Mouse (Mus musculus): ENCODE measurements around the gene Pcdh7.
A peak's percentile ranks its signal among the peaks of the same experiment; 100 is the strongest.

Pcdh7 gene

GRCm38 (mm10) chr5:57934666-57935065, 216.9 kb downstream of the Pcdh7 start:
- DNase-seq: no peak

- DNase-seq: no peak
Measured at GRCm38 (mm10) chr5:57940457-57940856, 222.7 kb downstream of the Pcdh7 start.

DNA sequence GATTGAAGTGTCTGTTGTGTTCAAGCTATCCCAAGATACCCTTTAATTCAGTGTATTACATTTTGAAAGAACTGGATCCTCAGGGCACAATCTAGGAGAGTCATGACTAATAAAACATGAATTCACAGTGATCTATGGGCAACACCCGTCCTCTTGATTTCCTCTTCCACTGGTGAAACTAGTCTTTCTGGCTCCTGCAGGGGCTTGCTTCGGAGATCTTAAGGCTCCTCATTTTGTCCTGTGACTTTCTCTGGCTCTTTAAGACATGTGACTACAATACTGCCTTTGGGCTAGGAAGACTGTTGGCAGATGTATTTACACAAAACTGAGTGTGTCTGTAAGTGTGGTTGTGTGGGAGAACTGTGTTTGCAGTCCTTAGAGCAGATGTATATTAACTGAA, 225.4 kb downstream of the Pcdh7 start:
- no peak for DNase-seq

GRCm38 (mm10) chr5:57943611-57944010, 225.8 kb downstream of the Pcdh7 start:
- DNase-seq: no peak

DNA sequence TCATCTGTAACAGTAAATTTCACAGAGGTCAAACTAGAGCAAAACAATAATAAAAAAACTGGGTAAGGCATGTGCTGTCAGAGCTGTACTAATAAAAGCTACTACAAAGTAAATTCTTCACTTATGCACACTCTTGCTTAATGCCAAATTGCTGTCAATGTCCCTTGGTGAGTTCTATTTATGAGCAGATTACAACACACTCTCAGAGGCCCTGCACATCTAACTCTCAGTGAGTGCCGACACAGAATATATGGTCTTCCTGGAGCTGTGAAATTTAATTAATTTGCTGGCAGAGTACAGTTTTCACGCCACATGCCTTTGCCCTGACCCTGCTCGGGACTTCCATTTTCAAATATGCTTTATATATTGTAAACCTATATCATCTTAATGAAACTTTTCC, 227.7 kb downstream of the Pcdh7 start:
- DNase-seq: no peak

DNA sequence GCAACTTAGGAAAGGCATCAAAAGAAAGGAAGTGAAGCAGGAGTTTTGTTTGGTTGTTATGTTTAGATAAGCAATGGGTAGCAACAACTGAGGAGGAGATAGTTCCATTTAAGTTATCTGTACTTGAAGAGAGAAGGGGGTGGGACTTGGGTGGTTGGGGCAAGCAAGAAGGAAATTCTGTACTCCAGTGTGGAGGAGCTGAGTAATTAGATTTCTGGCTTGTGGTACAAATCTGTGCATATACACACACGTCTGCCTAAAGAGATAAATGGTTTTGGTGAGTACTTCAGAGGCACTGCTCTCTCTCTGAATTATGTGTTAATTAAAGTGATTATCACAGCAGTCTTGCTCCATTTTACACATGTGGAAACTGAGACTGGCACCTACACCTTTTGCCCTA, 241.6 kb downstream of the Pcdh7 start:
- DNase-seq: no peak

DNA sequence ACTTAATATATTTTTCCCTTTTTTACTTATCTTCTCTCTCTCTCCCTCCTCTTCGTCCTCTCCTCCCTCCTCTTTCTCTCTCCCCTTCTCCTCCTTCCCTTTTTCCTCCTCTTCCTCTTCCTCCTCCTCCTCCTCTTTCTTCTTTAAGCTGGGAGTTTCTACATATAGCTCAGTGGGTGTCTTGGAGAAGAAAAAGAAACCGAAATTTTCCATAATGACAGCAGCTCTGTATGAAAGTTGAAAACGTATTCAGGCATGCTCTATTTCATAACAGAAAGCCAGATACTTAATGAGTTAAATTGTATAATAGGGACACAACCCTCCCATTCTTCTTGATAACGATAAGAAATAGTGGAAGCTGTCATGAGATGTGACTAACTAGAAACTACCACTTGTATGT, 246.0 kb downstream of the Pcdh7 start:
- DNase-seq: no peak

GRCm38 (mm10) chr5:57964201-57964600, 246.4 kb downstream of the Pcdh7 start:
- DNase-seq: no peak

GRCm38 (mm10) chr5:57993584-57993983, 275.8 kb downstream of the Pcdh7 start:
- DNase-seq: no peak

DNA sequence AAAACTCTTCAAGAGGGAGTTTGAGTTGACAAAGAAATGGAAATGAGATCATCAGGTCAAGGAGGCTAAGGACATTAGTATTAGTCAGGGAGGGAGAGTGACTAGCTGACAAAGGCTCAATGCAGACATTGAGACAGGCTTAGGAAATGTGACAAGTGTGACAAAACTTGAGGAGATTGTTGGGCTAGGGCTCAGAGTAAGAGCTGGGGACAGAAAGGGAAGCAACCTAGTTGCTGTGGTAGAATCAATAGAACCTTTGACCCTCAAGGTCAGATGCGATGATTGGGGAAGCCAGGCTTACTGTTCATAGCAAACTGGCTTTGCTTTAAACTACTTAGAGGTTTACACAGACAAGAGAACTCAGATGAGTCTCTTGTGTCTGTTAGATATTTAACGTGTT, 303.6 kb downstream of the Pcdh7 start:
- DNase-seq: no peak

DNA sequence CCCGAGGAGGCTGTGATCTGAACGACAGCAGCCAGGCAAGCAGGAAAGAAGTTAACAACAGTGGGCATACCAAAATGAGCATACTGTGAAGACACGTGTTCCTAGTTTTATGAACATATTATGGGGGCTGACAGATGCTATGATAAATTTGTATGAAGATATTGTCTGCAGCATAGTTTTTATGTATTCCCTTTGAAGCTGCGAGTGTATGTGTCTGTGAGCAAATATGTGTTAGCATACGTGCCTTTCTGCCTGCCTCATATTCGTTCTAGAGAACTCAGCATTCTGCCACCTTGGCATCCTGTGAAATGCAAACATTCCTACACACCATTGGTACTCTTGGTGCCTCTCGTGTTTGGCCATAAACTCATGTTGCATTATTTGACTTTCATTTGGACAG, 307.4 kb downstream of the Pcdh7 start:
- no peak for DNase-seq

GRCm38 (mm10) chr5:58025759-58026158, 308.0 kb downstream of the Pcdh7 start:
- no peak for DNase-seq

DNA sequence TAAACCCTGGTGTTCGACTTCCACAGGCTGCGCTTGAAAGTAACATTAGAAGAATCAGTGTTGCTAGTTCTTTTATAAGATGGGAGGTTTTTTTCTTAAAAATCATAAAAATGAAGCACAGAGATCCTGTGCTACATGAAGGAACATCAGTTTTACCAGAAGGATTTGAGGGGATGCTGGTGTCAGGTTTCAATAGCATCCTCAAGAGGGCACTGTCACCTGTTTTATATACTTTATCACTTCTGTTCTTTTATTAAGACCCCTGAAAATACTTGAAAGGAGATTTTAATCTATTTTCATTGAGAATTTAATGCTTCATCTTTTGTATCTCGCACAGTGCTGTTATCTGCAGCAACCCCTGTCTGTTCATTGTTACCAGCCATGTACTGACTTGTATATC, 322.1 kb downstream of the Pcdh7 start:
- DNase-seq: no peak

DNA sequence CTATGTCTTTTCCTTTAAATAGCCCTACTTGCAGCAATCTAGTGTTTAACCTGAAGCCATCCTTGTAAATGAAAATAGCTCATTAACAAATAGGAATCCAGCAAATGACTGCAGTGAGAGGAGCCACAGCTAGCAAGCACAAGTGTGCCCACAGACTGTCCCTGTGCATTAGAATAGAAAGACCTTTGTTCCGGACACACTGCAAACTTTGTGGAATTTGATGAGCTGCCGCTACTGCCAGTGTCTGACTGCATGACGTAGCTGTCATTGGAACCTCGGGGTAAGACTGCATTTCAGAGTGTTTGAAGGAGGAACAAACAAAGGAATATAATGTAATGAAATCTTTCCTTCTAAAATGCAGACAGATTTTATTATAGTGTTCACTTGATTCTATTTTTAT, 326.4 kb downstream of the Pcdh7 start:
- no peak for DNase-seq

GRCm38 (mm10) chr5:58081054-58081453, 363.3 kb downstream of the Pcdh7 start:
- peak; percentile 11 to 21 for DNase-seq

DNA sequence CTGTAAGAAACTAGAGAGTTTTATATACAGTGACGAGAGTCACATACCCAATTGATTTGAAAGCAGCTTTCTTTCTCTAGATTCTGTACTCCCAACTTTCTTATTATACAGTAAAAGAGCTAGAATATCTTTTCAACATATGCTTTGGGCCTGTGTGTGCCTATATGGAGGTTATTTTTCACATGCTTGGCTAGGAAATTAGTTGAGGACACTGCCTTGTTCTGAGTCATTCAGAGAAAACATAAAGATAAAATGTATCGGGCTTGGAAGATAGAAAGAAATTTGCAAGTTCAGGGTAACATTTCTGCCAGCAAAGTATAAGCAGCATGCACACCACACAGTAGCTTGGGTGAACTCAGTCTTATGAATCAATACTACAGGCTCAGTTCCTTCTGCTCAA, 364.5 kb downstream of the Pcdh7 start:
- no peak for DNase-seq

DNA sequence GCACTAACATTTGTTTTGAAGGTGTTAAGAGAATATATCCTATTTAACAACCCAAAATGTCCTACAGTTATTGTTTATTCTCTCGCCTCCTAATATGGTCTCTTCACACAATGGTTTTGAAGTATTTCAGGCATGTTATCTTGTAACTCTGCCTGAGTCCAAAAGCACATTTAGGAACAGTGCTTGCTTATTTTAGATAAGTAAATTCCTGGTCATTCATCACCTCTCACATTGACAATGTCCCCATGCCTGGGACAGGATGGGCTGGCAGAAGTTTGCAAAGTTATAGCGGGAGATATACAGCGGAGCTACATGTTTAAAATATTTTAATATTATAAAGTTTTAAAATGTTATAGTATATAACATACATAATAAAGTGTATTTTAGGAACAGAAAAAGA, 365.3 kb downstream of the Pcdh7 start:
- no peak for DNase-seq

DNA sequence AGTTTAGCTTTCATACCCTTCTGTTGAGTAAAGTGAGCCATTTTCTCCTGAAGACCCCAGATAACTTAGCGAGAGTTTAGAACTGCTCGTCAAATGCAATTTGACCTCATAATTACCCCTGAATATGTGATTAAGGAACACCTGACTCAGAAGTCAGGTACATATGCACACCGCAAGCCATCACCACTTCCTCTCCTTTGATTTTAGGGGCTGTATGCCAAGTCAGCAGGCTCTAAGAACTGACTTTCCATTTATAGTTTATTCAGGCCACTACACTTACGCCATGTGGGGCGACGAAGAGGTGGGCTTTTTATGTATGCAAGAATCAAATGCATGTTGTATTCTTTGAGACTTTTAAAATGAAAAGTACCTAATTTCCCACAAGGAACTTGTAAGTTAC, 366.2 kb downstream of the Pcdh7 start:
- DNase-seq: no peak

DNA sequence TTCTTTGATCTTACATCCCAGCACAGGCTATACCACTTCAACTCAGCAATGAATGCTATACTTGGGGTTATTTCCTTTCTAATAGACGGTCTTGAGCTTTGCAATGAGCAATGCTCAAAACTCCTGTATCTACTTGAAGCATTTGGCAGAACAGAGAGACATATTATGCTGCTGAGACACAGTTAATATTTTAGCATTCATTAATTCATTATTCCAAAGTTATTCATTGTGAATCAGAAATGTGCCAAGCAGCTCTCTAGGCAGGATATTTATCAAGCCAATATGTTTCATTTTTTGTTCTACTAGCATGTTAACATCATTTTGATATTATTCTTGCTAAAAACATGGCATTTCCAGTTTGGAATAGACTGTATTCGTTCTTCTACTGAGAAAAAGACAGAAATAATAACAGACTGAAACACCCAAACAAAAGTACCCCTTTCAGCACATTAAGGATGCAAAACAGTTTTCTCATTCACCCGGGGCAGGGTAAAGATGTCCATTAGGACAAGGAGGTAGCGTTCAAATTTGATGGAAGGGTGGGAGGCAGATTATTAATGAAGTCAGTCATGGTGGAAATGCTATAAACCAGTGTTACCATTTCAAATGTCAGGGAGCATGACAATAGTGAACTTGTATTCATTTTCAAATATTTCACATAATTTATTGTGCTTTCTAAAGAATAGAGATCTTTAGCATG, 391.0 kb downstream of the Pcdh7 start:
- no peak for DNase-seq

GRCm38 (mm10) chr5:58116096-58116495, 398.3 kb downstream of the Pcdh7 start:
- no peak for DNase-seq

DNA sequence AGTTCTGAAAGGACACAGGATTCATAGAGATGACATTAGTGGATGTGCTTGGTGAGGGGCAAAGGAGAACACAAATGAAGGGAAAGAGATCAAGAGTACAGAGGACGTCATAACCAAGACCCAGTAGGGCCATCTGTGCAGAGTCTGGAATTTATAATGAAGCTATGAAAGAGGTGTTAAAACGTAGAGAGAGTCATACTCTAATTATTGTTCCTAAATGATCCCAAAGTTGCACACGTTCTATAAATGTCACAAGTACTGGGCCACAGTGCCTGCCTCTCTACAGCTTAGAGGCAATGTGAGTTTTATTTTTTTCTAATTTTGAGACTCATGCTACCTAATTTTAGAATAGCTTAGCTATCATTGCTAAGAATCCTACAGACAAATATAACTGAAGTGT, 400.1 kb downstream of the Pcdh7 start:
- DNase-seq: no peak

DNA sequence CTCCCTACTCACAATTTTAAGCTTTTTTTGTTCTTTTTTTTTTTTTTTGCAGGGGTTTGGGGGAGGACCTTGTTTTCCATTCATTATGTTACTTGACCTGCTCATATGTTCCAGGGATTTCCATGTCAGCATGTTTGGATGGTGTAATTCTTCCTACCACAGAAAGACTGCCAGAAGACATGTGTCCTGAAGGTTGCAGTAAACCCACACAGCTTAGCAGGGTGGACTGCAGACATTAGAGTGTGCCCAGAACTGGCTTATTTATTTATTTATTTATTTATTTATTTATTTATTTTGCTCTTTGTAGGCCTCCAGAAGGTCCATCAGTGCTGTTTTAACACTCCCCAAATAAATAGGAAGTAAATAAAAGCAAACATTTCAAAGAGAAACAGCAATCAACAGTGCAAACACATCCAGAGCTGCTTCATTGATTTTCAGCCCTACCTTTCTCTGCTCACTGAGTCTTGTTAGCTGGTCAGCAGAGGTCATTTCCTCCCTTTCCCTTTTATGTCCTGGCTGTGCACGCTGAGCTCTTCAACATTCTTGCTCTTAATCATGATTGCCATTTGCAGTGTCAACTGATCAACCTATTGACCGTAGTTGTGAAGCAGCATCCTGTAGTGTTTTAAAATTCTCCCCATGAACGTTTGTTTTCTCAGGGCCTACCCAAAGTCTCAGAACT, 401.3 kb downstream of the Pcdh7 start:
- DNase-seq: no peak

DNA sequence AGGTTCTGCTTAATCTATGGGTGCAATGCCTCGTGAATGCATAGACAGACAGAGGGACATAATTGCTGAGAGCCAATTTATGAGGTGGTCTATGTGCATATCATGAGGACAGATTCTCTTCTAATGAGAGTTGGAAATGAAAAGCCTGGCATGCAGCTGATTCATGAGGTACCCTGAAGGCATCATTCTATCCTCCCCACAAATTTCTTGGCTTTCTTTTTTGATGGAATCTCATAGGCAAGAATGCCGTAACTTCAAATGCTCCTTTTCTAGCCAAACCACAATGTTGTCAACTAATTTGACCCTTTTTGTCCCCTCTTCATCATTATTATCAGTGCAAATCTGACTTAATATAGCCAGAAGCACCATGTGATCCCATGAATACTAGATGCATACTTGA, 426.1 kb downstream of the Pcdh7 start:
- no peak for DNase-seq

- DNase-seq: no peak
Measured at GRCm38 (mm10) chr5:58153966-58154365, 436.2 kb downstream of the Pcdh7 start.

GRCm38 (mm10) chr5:58172218-58172617, 454.5 kb downstream of the Pcdh7 start:
- DNase-seq: no peak

Measured in cerebellum, postnatal 36 days (tissue).